Mouse (Mus musculus): ENCODE results near the gene Prpf40a.
A peak's percentile ranks its signal among the peaks of the same experiment; 100 is the strongest.

Prpf40a gene

DNA sequence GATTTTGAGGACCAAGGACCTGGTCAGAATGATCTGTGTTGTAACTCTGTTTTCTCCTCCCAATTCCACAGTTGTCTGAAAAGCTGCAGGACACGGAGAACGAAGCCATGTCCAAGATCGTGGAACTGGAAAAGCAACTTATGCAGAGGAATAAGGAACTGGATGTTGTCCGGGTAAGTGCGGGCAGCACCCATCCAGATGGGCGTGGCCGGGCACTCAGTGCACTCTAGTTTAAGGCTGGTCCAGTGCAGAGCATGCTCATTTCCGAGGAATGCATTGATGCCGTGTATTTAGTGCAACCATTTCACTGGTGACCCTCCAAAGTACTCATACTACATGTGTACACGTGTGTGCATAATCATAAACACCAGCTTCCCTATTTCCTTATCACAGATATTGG is 85.7 kb downstream of the Prpf40a start:
- no peak for DNase-seq

- DNase-seq, result no peak
These were observed 88.2 kb downstream of the Prpf40a start for GRCm38 (mm10) chr2:53102901-53103300.

- no peak for DNase-seq
These were observed 89.0 kb downstream of the Prpf40a start for GRCm38 (mm10) chr2:53101885-53102740.

GRCm38 (mm10) chr2:53100093-53100492 is 91.0 kb downstream of the Prpf40a start:
- DNase-seq, result no peak

DNA sequence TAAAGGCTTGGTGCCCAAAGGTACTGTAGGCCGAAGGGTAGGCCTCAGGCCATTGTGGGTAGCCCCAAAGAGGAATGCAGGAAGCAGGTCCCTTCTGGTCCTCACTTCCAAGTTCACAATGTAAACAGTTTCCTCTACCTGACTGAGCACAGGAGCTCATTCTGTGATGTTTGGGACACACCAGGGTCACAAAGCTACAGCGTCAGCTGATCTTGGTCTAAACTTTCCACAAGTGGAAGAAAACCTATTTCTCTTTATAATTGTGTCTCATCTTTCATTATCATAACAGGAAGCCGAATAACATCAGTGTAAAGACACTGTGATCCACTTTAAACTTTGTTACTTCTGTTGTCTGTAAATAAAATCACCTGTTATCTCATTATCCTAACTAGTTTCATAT is 95.6 kb downstream of the Prpf40a start:
- no peak for DNase-seq

- no peak for DNase-seq
These were observed 96.1 kb downstream of the Prpf40a start for GRCm38 (mm10) chr2:53095031-53095430.

DNA sequence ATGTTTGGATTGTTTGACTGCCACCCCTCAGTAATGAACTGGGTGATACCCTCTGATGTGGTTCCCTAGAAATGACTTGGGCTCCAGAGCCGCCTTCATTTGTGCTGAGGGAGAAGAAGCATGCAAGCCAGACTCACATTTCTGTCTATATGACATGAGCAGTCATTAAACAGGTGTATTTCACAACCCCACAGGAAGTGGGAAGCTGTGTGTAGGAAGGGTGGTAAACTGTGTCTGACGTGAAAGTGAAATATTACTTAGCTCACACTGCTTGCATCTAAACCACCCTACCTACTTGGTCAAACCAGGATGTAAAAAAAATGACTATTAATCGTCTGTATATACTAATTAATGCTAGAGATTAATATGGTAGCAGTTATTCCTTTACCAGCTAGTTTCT is 102.3 kb downstream of the Prpf40a start:
- DNase-seq, result no peak

DNA sequence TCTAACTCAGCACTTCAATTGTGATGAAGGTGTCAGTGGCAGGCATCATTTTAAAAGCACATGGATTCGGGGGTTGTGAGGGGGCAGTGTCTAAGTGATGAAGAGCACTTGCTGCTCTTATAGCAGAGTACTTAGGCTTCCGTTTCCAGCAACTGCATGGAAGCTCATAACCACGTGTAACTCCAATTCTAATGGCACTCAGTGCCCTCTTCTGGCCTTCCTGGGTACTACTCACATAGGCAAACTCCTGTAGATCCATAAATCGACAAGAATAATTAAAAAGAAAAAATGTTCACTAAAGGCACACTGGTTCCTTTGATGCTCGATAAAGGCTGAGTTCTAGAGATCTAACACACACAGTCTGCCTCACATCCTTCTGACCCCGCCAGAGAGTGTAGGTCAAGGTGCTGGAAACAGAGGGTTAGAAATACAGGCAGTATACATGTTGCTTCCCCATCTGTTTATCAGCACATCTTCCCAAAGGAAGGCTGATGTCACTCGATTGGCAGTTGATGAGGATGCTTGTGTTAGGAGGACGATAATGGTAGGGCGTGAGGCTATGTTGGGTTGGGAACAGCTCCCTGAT is 105.4 kb downstream of the Prpf40a start:
- peak; percentile 74 for DNase-seq

Data from cerebellum, adult 9-10 months (tissue).